Mouse (Mus musculus) intestine, postnatal 0 days (tissue): ENCODE measurements around the gene Lrrc17. TPM values are rescaled to one million over a fixed set of nuclear protein-coding genes. Genes with fewer than 3 reads are reported as not detected.

Experiments
- ATAC-seq: fragments of 200-750 bp; cut with Nextera tagmentation; 2 replicates; pipeline ENCODE4 v1.8.0; 2017; ENCODE audit warnings: mild to moderate bottlenecking, moderate TSS enrichment, moderate library complexity
- H3K27ac ChIP-seq: fragments of 300-500 bp; sonication (generic); 2 replicates; pipeline ENCODE4 v1.5.1; 2014; ENCODE audit warnings: mild to moderate bottlenecking, low read depth, low read length, moderate library complexity
- H3K27me3 ChIP-seq: fragments of 300-500 bp; sonication (generic); replicated peaks from 2 replicates; pipeline ENCODE4 v1.6.1; 2014; ENCODE audit warnings: low read length, mixed read lengths; ENCODE audit not compliant: control insufficient read depth, insufficient read depth
- H3K36me3 ChIP-seq: fragments of 300-500 bp; sonication (generic); 2 replicates; pipeline ENCODE4 v1.6.1; 2014; ENCODE audit warnings: mild to moderate bottlenecking, moderate library complexity; ENCODE audit not compliant: control insufficient read depth, insufficient read depth
- H3K4me1 ChIP-seq: fragments of 300-500 bp; sonication (generic); replicated peaks from 2 replicates; pipeline ENCODE4 v1.6.1; 2014; ENCODE audit warnings: antibody characterized with exemption, low read length, mixed read lengths; ENCODE audit not compliant: control insufficient read depth, insufficient read depth
- H3K4me2 ChIP-seq: fragments of 300-500 bp; sonication (generic); replicated peaks from 2 replicates; pipeline ENCODE4 v1.6.1; 2014; ENCODE audit warnings: low read depth, mild to moderate bottlenecking, moderate library complexity
- H3K4me3 ChIP-seq: fragments of 300-500 bp; sonication (generic); 2 replicates; pipeline ENCODE4 v1.5.1; 2014; ENCODE audit warnings: low read depth, low read length
- H3K9ac ChIP-seq: fragments of 300-500 bp; sonication (generic); 2 replicates; pipeline ENCODE4 v1.6.1; 2014; ENCODE audit warnings: mild to moderate bottlenecking, low read depth, low read length
- H3K9me3 ChIP-seq: fragments of 300-500 bp; sonication (generic); 2 replicates; pipeline ENCODE4 v1.6.1; 2016; ENCODE audit warnings: mixed run types; ENCODE audit not compliant: control insufficient read depth
- CTCF ChIP-seq: sonication (generic); IDR thresholded peaks from 2 replicates; pipeline ENCODE4 v1.5.1; 2016; ENCODE audit warnings: low read depth, mild to moderate bottlenecking, control low read depth, antibody characterized with exemption, moderate library complexity
- WGBS: fragments of 180-500 bp; shearing (Covaris S2); extraction: QIAGEN DNeasy Blood & Tissue Kit; methylation state at CpG from one replicate; pipeline ENCODE4 v1.1.7; 2014; 5-methylcytosine and 5-hydroxymethylcytosine counted together
- polyA plus RNA-seq: library from polyadenylated mRNA; unstranded; fragments of >200 nt; fragmentation: Nextera tagmentation; extraction: Ambion mirVana; gene quantifications from 2 replicates; pipeline ENCODE4 v1.2.1, GENCODE M21; 2015

Lrrc17 gene
- polyA plus RNA-seq, 1 experiment from 2014 or later, result 10.3 TPM

GRCm38 (mm10) chr5:21545786-21546185 lies 2.4 kb downstream of the Lrrc17 start:
- no peaks in the 10 kb centered on the region for H3K27me3 ChIP-seq
- no peak overlapping the region for H3K27ac ChIP-seq
- no peak overlapping the region for H3K4me3 ChIP-seq
- H3K9ac ChIP-seq, result no peak overlapping the region
- 59% methylated on average over 4 of the region's 4 CpGs for WGBS
- no peaks in the 10 kb centered on the region for H3K36me3 ChIP-seq
- no peak overlapping the region; the same call in 1 of the 2 replicates for H3K4me2 ChIP-seq
- 0 out of 2 replicates have a peak, but pooled peaks cover 2% of the 10 kb centered on the region for H3K4me1 ChIP-seq
- no peaks in the 10 kb centered on the region for H3K9me3 ChIP-seq
- TF ChIP-seq CTCF, result no peak
- ATAC-seq, result no peak

- no peaks in the 10 kb centered on the region for H3K9me3 ChIP-seq
- TF ChIP-seq CTCF, result no peak
- H3K36me3 ChIP-seq, result no peaks in the 10 kb centered on the region
- no peak overlapping the region for H3K9ac ChIP-seq
- ATAC-seq, result no peak
- 79% methylated on average over 8 of the region's 8 CpGs for WGBS
- H3K27ac ChIP-seq, result no peak overlapping the region
- H3K27me3 ChIP-seq, result no peaks in the 10 kb centered on the region
- H3K4me2 ChIP-seq, result no peak overlapping the region
- 0 out of 2 replicates have a peak, but pooled peaks cover 2% of the 10 kb centered on the region for H3K4me1 ChIP-seq
- no peak overlapping the region for H3K4me3 ChIP-seq
These were observed 3.6 kb downstream of the Lrrc17 start for GRCm38 (mm10) chr5:21547005-21547404.

DNA sequence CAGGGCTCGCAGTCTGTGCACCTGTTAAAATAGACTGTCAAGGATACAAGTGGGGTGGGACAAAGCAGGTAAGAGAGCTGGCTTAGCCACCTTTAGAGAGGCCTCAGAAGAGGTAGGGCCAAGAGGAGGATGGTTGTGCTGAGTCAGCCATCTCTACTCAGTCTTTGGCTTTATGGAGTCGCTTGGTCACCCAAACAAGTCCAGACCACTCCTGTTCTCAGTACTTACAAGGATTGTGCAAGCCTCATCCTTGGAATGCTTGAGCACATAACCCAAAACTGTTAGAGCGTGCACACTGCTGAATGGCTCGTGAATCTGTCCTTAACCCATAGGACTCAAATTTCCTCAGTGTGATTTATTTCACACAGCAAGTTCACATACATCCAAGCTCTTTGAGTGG lies 10.3 kb downstream of the Lrrc17 start:
- H3K36me3 ChIP-seq, result no peaks in the 10 kb centered on the region
- ATAC-seq, result no peak
- TF ChIP-seq CTCF, result no peak
- H3K27me3 ChIP-seq, result no peaks in the 10 kb centered on the region
- no peak overlapping the region for H3K4me2 ChIP-seq
- H3K9ac ChIP-seq, result no peak overlapping the region
- no peaks in the 10 kb centered on the region for H3K4me1 ChIP-seq
- no peaks in the 10 kb centered on the region for H3K9me3 ChIP-seq
- WGBS, result 87% methylated on average over 4 of the region's 4 CpGs
- no peak overlapping the region for H3K27ac ChIP-seq
- no peak overlapping the region for H3K4me3 ChIP-seq

GRCm38 (mm10) chr5:21554732-21555131 lies 11.4 kb downstream of the Lrrc17 start:
- ATAC-seq, result no peak
- no peak overlapping the region for H3K9ac ChIP-seq
- TF ChIP-seq CTCF, result no peak
- no peak overlapping the region for H3K4me2 ChIP-seq
- WGBS, result 87% methylated on average over 1 of the region's 1 CpGs
- H3K27ac ChIP-seq, result no peak overlapping the region
- H3K4me3 ChIP-seq, result no peak overlapping the region
- H3K4me1 ChIP-seq, result no peaks in the 10 kb centered on the region
- H3K9me3 ChIP-seq, result no peaks in the 10 kb centered on the region
- H3K36me3 ChIP-seq, result no peaks in the 10 kb centered on the region
- no peaks in the 10 kb centered on the region for H3K27me3 ChIP-seq

GRCm38 (mm10) chr5:21556502-21556901 lies 13.1 kb downstream of the Lrrc17 start:
- 53% methylated on average over 3 of the region's 3 CpGs for WGBS
- TF ChIP-seq CTCF, result no peak
- Histone ChIP-seq H3K9ac (no peak overlapping the region), H3K9me3 (no peaks in the 10 kb centered on the region), H3K27ac (no peak overlapping the region), H3K4me3 (no peak overlapping the region), H3K36me3 (no peaks in the 10 kb centered on the region), H3K4me2 (no peak overlapping the region), H3K4me1 (no peaks in the 10 kb centered on the region), H3K27me3 (no peaks in the 10 kb centered on the region)
- no peak for ATAC-seq

DNA sequence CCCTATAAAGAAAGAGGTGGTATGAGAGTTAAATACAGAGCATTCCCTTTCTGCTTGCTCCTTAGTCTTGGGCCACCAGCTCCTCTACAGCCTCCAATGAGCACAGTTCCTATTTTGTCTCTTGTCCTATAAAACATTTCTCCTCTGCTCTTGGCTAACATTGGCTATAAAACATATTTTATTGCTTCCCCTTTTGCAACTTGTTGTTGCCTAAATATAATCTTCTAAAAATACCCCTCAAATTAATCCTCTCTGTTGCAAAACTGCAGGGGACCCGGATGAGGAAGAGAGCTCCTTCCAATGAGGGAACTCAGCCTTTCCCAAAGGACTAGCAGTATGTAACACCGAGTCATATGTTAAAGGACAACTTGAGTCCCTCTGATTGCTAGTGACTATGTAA lies 20.6 kb downstream of the Lrrc17 start:
- no peak overlapping the region for H3K4me2 ChIP-seq
- H3K4me1 ChIP-seq, result no peaks in the 10 kb centered on the region
- H3K9ac ChIP-seq, result no peak overlapping the region
- no peaks in the 10 kb centered on the region for H3K27me3 ChIP-seq
- no peak for ATAC-seq
- H3K36me3 ChIP-seq, result no peaks in the 10 kb centered on the region
- H3K4me3 ChIP-seq, result no peak overlapping the region
- no peak for TF ChIP-seq CTCF
- no peaks in the 10 kb centered on the region for H3K9me3 ChIP-seq
- 71% methylated on average over 2 of the region's 2 CpGs for WGBS
- no peak overlapping the region for H3K27ac ChIP-seq
